Mouse (Mus musculus) right cerebral cortex, postnatal 14 days (tissue): Measurements from ENCODE around the gene Alox5ap.

Source experiments
- DNase-seq: peaks from one replicate; pipeline ENCODE4 v3.0.0; 2022

Gene Alox5ap

GRCm38 (mm10) chr5:149319874-149320323 lies 55.3 kb downstream of the Alox5ap start:
- no peak for DNase-seq

- DNase-seq: peak; percentile 78
Observed at GRCm38 (mm10) chr5:149320534-149321482, 56.2 kb downstream of the Alox5ap start.

DNA sequence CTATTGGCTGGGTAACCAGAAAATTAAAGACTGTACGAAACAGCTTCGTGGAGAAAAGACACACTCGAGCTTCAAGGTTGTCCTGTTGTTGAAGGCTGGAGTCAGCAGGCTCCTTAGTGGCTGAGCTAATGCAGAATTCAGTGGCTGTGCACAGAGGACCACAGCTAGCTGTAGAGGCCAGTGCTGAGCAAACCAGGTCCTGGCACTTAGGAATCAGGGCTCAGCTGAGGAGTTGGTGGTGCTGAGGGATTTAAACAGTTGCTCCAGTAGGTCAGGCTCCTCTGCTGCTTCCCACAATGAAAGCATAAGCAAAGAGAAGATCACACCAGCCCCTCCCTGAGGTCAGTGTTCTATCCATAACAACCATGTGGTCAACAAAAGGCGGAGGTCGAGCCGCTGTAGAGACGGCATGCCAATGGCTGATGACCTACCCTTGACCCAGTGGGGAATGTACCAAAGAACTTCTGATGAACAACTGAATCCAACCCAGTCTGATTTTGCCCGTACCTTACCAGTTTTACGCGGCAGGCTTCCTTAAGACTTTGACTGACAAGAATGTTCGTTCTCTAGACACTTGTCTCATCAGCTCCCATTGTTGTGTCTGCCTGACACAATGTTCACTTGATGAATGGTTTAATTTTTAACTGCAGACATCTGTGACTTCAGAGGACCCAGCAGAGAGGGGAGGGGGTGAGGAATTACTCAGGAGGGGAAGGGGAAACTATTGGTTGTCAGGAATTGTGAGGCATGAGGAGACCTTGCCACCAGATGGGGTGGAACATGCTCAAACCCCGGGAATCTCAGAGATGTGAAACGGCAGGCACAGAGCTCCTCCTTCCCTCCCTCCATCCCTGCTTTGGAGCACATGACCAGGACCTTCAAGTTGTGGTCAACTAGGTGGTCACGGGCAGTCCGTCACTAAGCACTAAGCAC lies 57.6 kb downstream of the Alox5ap start:
- no peak for DNase-seq

DNA sequence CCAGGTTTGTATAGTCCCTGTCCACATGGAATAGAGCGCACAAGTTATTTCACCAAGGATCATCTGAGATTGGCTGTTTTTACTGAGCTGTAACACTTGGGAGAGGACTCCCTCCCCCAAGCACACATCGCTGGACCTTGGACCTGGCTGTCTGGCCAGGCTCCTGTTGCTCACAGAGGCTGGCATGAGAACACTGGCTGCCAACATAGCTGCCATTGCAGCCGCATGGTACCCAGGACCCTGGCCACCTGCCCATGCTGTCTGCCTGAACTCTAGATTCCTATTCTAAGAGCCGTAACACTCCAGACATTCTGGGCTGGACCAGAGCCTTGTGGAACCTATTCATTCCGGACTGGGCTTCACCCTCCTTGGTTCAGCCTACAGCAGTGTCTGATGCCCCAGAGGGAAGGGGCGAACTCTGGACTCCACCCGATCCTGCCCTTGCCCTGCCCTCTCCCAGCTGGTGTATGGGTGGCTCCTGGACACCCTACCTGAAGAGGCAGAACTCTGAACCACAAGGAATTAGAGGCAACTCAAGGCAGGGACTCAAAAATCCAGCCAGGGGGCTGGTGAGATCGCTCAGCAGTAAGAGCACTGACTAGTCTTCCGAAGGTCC lies 58.5 kb downstream of the Alox5ap start:
- no peak for DNase-seq

DNA sequence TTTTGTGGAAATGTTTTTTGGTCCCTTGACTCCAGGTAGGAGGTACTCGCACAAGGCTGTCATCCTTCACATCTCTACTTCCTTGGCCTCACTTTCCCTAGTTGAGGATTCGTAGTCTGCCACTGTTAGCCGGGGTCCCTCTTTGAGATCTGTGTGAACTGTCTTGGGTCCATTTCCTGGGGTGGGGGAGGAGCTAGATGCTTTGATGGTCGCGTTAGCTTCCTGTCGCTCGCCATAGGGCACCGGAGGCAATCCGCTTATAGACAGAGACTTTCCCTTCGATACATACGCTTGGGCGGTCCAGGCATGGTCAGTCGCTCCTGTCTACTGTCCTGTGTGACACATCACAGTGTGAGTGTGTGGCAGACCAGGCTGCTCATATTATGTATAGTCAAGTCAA lies 60.2 kb downstream of the Alox5ap start:
- no peak for DNase-seq

DNA sequence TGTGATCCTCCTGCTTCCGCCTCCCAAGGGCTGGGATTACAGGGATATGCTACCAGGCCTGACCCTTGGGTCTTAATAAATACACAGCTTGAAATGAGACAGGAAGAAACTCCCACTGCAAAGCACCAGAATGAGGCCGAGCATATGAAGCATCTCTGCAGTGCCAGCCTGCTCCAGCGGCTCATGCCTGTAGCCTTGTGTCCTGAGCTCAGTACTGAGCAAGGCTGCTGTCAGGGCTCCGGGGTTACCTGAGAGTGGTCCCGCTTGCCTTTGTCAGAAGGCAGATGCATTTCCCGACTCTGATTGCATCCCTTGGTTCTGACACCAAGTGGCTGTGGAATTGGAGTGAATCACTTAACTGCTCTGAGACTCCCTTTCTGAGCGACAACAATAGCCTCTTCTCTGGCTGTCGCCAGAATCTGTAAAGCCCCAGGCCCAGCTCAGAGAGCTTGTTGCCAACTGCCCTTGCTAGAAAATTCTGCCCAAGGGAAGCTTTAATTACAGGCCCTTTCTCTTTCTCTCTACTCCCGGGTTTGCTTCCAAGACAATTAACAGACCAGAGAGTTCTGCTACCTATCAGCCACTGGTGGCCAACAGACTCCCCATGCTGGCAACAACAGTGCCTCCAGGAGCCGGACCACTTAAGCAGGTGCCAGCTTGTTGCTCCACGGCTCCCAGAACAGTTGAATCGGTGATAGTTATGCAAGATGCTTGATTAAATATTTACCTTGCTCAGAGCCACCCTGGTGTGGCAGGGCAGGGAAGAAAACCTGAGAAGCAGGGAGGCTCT lies 64.7 kb downstream of the Alox5ap start:
- no peak for DNase-seq

DNA sequence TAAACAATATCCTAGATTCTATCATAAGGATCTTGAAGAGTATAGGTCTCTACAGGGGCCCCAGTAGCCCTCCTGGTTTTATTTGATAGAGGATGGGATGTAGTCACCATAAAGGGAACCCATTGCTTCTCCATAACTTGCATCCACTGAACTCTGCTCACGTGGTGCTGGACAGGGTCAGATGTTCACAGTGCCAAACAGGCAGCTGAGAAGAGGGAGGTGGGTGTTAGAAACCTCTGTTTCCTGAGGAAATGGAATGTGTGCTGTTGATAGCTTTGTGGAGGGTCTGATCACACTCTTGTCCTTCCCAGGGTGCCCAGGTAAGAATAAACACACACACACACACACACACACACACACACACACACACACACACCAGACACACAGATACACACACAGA lies 66.0 kb downstream of the Alox5ap start:
- DNase-seq: no peak

GRCm38 (mm10) chr5:149331407-149332143 lies 67.0 kb downstream of the Alox5ap start:
- no peak for DNase-seq

- DNase-seq: no peak
Observed at GRCm38 (mm10) chr5:149332787-149333186, 68.2 kb downstream of the Alox5ap start.

DNA sequence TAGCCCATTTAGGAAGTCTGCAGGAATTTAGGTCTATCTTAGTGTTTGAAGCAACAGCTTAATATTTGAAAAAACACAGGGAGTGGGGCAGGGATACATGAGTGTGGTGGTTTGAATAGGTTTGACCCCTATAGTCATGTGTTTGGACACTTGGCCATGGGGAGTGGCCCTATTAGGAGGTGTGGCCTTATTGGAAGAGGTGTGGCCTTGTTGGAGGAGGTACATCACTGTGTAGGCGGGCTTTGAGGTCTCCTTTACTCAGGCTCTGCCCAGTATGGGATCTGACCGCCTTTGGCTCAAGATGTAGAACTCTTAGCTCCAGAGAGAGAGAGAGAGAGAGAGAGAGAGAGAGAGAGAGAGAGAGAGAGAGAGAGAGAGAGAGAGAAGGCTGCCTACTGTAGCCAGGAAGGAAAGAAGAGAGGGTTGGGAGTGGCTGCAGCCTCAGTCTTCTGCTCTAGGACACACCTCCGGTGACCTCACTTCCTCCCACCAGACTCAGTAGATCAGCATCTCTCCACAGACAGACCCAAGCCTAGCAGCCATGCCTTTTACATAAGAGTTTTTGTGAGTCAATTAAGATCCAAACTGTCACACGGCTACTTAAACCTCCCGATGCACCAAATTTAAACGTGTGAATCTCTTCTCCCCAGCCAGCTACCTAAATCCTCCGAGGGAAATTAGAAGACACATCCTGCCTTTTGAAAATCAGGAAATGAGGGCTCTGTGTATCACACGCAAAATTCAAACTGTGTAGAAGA lies 69.6 kb downstream of the Alox5ap start:
- no peak for DNase-seq

DNA sequence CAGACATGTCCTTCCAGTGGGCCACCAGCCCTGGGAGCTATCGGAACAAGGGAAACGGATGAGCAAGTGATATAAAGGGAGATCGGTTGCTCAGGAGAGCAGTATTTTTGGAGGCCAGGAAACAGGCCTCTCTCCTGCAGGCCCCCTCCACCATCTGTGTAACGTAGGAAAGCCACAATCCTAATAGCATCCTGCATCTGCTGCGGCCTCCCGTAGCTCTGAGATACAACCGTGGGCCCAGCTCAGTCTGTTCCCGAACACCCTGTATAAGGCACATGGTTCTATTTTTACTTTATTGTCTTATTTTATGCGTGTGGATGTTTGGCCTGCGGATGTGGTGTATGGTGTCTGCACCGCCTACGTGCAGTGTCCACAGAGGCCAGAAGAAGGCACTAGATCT lies 70.4 kb downstream of the Alox5ap start:
- no peak for DNase-seq

GRCm38 (mm10) chr5:149335563-149336238 lies 71.1 kb downstream of the Alox5ap start:
- DNase-seq: peak; percentile 65

DNA sequence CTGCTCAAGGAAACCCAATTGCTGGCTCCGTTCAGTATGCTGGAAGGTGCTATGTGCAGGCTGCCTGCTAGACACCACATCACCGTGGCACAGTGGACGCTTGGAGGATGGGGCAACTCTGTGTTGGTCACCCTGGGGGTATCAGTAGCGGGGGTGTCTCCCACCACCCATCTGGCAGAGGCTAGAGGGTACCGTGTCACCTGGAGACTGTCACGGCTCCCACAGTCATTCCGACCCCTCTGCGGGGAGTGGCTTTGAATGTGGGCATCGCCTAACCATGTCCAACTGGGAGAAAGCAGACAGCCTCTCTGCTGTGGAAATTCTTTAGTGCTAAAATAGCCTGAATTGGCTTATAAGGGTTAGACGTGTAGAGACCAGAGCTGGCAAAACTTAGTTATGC lies 72.6 kb downstream of the Alox5ap start:
- DNase-seq: no peak
